Mouse (Mus musculus): ENCODE measurements around the gene Ncoa4. TPM values are rescaled to one million over a fixed set of nuclear protein-coding genes. Genes with fewer than 3 reads are reported as not detected.

The Ncoa4 gene
- polyA plus RNA-seq, 1 experiment from 2014 or later: 92.7 TPM

DNA sequence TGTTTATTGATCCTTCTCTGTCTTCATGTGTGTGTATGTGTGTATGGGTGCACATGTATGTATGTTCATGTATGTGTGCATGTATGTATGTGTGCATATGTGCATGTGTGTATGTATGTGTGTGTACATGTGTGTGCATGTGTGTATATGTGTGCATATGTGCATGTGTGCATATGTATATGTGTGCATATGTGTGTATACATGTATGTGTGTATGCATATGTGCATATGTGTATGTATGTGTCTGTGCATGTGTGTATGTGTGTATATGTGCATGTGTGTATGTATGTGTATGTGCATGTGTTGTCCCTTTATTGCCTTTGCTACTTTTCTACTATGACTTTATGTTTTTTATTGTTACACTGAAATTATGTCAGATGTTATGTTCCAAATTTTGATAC is 14.9 kb upstream of the Ncoa4 start:
- ATAC-seq (ENCODE audit: low FRiP score, low read depth): no peak
- Histone ChIP-seq H3K27me3 (no peaks in the 10 kb centered on the region), H3K4me3 (no peak overlapping the region), H3K4me1 (no peaks in the 10 kb centered on the region), H3K4me2 (replicated peaks) (no peak overlapping the region), H3K27ac (replicated peaks) (no peak overlapping the region), H3K36me3 (no peaks in the 10 kb centered on the region), H3K9ac (replicated peaks) (no peak overlapping the region), H3K9me3 (0 out of 2 replicates have a peak, but pooled peaks cover 3% of the 10 kb centered on the region)

DNA sequence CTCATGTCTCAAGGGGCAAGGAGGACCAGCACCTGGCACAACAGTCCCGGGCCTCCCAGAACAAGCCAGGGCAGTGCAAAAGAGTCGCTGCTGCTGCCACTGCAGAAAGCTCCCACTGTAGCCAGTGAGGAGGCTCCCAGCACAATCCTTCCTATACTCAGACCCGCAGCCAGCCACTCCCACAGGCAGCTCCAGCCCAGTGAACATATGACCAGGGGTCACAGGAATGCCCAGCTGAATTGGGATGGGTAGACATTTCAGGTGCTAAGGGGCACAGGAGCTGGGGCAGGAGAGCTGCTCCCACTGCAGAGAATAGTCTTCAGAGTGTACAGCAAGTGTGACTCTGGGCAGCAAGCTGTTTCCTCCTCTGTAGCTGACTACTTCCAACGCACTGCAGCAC is 14.3 kb upstream of the Ncoa4 start:
- WGBS: 76% methylated on average over 4 of the region's 4 CpGs
- no peak overlapping the region for H3K9ac ChIP-seq (replicated peaks)
- H3K27ac ChIP-seq (replicated peaks): no peak overlapping the region
- H3K4me2 ChIP-seq (replicated peaks): no peak overlapping the region
- H3K4me3 ChIP-seq: no peak overlapping the region
- no peaks in the 10 kb centered on the region for H3K36me3 ChIP-seq
- no peak for ATAC-seq (ENCODE audit: low FRiP score, low read depth)
- H3K4me1 ChIP-seq: no peaks in the 10 kb centered on the region
- H3K27me3 ChIP-seq: no peaks in the 10 kb centered on the region
- 0 out of 2 replicates have a peak, but pooled peaks cover 3% of the 10 kb centered on the region for H3K9me3 ChIP-seq

GRCm38 (mm10) chr14:32145809-32146511 is 13.7 kb upstream of the Ncoa4 start:
- H3K4me1 ChIP-seq: no peaks in the 10 kb centered on the region
- WGBS: 87% methylated on average over 7 of the region's 7 CpGs
- no peak overlapping the region for H3K9ac ChIP-seq (replicated peaks)
- no peak overlapping the region for H3K4me2 ChIP-seq (replicated peaks)
- no peak overlapping the region for H3K27ac ChIP-seq (replicated peaks)
- no peak overlapping the region for H3K4me3 ChIP-seq
- H3K36me3 ChIP-seq: no peaks in the 10 kb centered on the region
- no peak for ATAC-seq (ENCODE audit: low FRiP score, low read depth)
- H3K9me3 ChIP-seq: 0 out of 2 replicates have a peak, but pooled peaks cover 3% of the 10 kb centered on the region
- no peaks in the 10 kb centered on the region for H3K27me3 ChIP-seq

DNA sequence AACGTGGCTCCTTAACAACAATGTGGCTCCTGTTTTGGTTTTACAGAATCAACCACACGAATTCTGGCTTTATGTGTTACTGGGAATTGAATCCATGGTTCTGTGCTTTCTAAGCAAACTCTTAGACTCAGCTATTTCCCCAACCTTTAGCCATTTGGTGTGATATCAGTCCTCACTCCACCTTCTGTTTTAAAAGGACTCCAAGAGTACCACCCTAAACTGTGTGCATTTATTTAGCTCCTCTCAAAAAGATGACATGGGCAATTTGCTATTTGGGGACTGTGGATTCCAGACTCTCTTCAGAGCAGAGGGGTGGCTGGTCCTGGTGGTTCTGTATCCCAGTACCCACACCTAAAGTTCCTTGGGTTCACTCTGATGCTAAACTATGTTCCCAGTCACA is 13.1 kb upstream of the Ncoa4 start:
- H3K4me1 ChIP-seq: no peaks in the 10 kb centered on the region
- no peak overlapping the region for H3K4me3 ChIP-seq
- no peaks in the 10 kb centered on the region for H3K36me3 ChIP-seq
- H3K4me2 ChIP-seq (replicated peaks): no peak overlapping the region
- H3K9me3 ChIP-seq: 0 out of 2 replicates have a peak, but pooled peaks cover 3% of the 10 kb centered on the region
- no peak overlapping the region for H3K9ac ChIP-seq (replicated peaks)
- H3K27me3 ChIP-seq: no peaks in the 10 kb centered on the region
- H3K27ac ChIP-seq (replicated peaks): no peak overlapping the region
- WGBS: 80% methylated on average over 2 of the region's 2 CpGs
- no peak for ATAC-seq (ENCODE audit: low FRiP score, low read depth)

DNA sequence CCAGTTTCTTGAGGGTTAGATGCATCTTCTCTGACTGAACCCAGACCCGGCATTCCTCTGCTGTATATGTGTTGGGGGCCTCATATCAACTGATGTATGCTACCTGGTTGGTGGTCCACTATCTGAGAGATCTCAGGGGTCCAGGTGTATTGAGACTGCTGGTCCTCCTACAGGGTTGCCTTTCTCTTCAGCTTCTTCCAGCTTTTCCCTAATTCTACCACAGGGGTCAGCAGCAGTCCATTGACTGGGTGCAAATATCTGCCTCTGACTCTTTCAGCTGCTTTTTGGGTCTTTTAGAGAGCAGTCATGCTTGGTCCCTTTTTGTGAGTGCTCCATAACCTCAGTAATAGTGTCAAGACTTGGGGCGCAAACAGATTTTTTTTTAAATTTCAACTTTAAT is 8.8 kb upstream of the Ncoa4 start:
- WGBS: 92% methylated on average over 2 of the region's 2 CpGs
- ATAC-seq (ENCODE audit: low FRiP score, low read depth): no peak
- Histone ChIP-seq H3K27ac (replicated peaks) (no peak overlapping the region), H3K4me3 (no peak overlapping the region), H3K9me3 (0 out of 2 replicates have a peak, but pooled peaks cover 3% of the 10 kb centered on the region), H3K4me2 (replicated peaks) (no peak overlapping the region), H3K36me3 (no peaks in the 10 kb centered on the region), H3K27me3 (no peaks in the 10 kb centered on the region), H3K9ac (replicated peaks) (no peak overlapping the region), H3K4me1 (no peaks in the 10 kb centered on the region)

GRCm38 (mm10) chr14:32152243-32152965 is 7.3 kb upstream of the Ncoa4 start:
- WGBS: 89% methylated on average over 18 of the region's 18 CpGs
- no peak overlapping the region for H3K4me3 ChIP-seq
- ATAC-seq (ENCODE audit: low FRiP score, low read depth): no peak
- H3K4me1 ChIP-seq: no peaks in the 10 kb centered on the region
- no peak overlapping the region for H3K4me2 ChIP-seq (replicated peaks)
- H3K27me3 ChIP-seq: no peaks in the 10 kb centered on the region
- no peaks in the 10 kb centered on the region for H3K36me3 ChIP-seq
- H3K9ac ChIP-seq (replicated peaks): no peak overlapping the region
- H3K9me3 ChIP-seq: 0 out of 2 replicates have a peak, but pooled peaks cover 3% of the 10 kb centered on the region
- no peak overlapping the region for H3K27ac ChIP-seq (replicated peaks)

DNA sequence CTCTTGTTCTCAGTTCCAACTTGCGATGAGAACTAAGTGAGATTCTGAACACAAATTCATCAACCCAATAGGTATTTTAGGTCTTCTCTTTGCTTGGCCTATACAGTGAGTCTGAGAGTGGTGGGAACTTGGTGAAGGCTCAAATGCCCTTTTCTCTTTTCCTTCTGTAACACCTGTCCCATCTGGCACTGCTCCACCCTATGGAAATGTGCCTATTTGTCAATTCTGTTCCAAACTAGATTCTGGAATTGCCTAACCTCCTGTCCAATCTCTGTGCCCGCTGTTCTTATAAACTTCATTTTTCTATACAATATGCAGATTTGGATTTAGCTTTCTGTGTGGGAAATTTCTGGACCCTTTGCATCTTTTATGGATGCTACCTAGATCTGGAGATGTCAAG is 6.5 kb upstream of the Ncoa4 start:
- H3K27me3 ChIP-seq: no peaks in the 10 kb centered on the region
- H3K4me3 ChIP-seq: no peak overlapping the region
- no peaks in the 10 kb centered on the region for H3K4me1 ChIP-seq
- H3K27ac ChIP-seq (replicated peaks): no peak overlapping the region
- 0 out of 2 replicates have a peak, but pooled peaks cover 2% of the 10 kb centered on the region for H3K9me3 ChIP-seq
- 97% methylated on average over 2 of the region's 2 CpGs for WGBS
- H3K9ac ChIP-seq (replicated peaks): no peak overlapping the region
- H3K36me3 ChIP-seq: no peaks in the 10 kb centered on the region
- no peak for ATAC-seq (ENCODE audit: low FRiP score, low read depth)
- H3K4me2 ChIP-seq (replicated peaks): no peak overlapping the region

GRCm38 (mm10) chr14:32154758-32155157 is 4.9 kb upstream of the Ncoa4 start:
- Histone ChIP-seq H3K27me3 (no peaks in the 10 kb centered on the region), H3K4me3 (no peak overlapping the region), H3K36me3 (no peaks in the 10 kb centered on the region), H3K9me3 (no peaks in the 10 kb centered on the region), H3K4me1 (peaks cover 5% of the 10 kb centered on the region), H3K4me2 (replicated peaks) (no peak overlapping the region), H3K9ac (replicated peaks) (no peak overlapping the region), H3K27ac (replicated peaks) (no peak overlapping the region)
- no peak for ATAC-seq (ENCODE audit: low FRiP score, low read depth)
- 91% methylated on average over 6 of the region's 6 CpGs for WGBS

DNA sequence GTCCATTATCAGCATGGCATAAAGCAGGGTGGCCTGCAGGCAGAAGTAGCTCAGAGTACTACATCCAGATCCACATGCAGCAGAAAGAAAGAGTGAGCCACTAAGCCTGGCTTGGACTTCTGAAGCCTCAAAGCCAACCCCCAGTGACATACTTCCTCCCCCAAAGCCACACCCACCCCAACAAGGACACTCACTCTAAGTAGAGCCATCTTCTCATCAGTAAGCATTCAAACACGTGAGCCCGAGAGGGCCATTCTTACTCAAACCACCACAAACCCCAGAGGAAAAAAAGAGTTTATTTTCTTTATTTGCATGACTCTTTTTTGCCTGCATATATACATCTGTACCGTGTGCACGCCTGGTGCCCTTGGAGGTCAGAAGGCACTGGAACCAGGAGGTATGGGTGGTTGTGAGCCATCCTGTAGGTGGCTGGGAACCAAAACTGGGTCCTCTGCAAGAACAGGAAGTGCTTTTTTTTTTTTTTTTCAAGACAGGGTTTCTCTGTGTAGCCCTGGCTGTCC is 455 bp upstream of the Ncoa4 start:
- no peaks in the 10 kb centered on the region for H3K27me3 ChIP-seq
- ATAC-seq (ENCODE audit: low FRiP score, low read depth): no peak
- no peaks in the 10 kb centered on the region for H3K9me3 ChIP-seq
- peak overlapping the region; percentile 90; the same call in 1 of the 2 replicates for H3K9ac ChIP-seq (replicated peaks)
- H3K4me1 ChIP-seq: peaks cover 22% of the 10 kb centered on the region
- no peaks in the 10 kb centered on the region for H3K36me3 ChIP-seq
- WGBS: 33% methylated on average over 4 of the region's 4 CpGs
- peak overlapping the region; percentile 80 for H3K4me2 ChIP-seq (replicated peaks)
- H3K4me3 ChIP-seq: peak overlapping the region; percentile 66
- H3K27ac ChIP-seq (replicated peaks): 0 out of 2 replicates have a peak overlapping the region, but pooled peaks have one; percentile 75

DNA sequence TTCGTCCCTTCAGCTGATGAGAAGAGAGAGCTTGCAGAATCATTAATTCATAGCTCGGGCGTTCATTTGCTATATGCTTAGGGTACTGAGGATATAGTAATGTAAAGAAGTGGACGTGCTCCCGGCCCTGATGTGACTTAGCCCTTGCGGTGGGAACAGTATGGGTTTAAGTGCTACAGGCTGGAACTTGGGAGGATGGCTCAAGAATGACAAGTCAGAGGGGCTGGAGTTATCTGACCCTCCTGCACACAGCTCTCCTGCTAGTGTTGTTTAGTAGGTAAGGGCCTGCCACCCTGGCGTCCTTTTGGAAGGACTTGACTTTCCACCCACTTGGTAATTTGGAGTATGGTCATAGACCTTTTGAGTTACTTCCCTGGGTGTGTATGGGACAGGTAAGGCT is 898 bp downstream of the Ncoa4 start:
- Histone ChIP-seq H3K4me3 (peak overlapping the region; percentile 66), H3K4me1 (peaks cover 28% of the 10 kb centered on the region), H3K27me3 (no peaks in the 10 kb centered on the region; the same call in 1 of the 2 replicates), H3K36me3 (no peaks in the 10 kb centered on the region), H3K9ac (replicated peaks) (peak overlapping the region; percentile 90), H3K27ac (replicated peaks) (no peak overlapping the region), H3K4me2 (replicated peaks) (peak overlapping the region; percentile 80), H3K9me3 (no peaks in the 10 kb centered on the region)
- no peak for ATAC-seq (ENCODE audit: low FRiP score, low read depth)
- WGBS: 37% methylated on average over 7 of the region's 7 CpGs

DNA sequence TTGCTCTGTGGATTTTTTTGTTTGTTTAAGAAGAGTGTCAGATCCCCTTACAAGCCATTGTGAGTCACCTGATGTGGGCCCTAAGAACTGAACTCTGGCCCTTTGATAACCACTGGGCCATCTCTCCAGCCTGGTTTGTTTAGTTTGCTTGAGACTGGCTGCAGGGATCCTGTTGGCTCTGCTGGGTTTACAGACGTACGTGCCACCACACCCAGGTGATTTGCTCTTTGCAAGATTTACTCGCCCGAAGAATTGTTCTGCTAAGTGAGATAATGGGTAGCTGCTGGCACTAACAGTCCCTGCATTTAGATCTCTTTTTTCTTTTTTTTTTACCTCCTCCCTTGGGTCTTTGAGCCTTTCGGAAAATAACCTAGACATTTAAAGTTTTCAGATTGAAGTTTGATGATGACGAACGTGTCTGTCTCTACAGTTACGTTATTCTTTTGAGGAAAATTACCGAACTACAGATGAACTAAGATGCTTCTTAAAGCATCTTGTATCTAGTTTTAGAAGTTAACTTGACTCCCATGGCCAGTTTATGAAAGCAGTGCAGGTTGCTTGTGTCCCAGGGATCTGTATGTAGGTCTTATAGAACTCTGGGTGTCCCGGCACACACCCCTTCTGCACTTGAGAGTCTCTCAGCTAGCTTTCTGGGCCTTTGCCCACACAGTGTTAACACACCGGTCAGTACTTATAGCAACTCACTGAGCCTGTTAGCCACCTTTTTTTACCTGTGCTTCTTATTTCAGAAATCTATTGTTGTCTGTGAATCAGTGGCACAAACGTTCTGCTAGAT is 1.6 kb downstream of the Ncoa4 start:
- H3K27me3 ChIP-seq: no peaks in the 10 kb centered on the region; the same call in 1 of the 2 replicates
- whole genome bisulfite sequencing: 95% methylated on average over 12 of the region's 12 CpGs
- H3K4me2 ChIP-seq (replicated peaks): peak overlapping the region; percentile 80; the same call in 1 of the 2 replicates
- H3K4me1 ChIP-seq: peaks cover 30% of the 10 kb centered on the region
- H3K9me3 ChIP-seq: no peaks in the 10 kb centered on the region
- 0 out of 2 replicates have a peak overlapping the region, but pooled peaks have one; percentile 66 for H3K4me3 ChIP-seq
- H3K27ac ChIP-seq (replicated peaks): no peak overlapping the region
- H3K36me3 ChIP-seq: no peaks in the 10 kb centered on the region
- peak overlapping the region; percentile 90 for H3K9ac ChIP-seq (replicated peaks)
- ATAC-seq (ENCODE audit: low FRiP score, low read depth): no peak

All from midbrain, embryonic 12.5 days (tissue).